Mouse (Mus musculus) brain, embryonic 14.5 days (tissue): ENCODE results near the gene Tmco4. TPM values are rescaled to one million over a fixed set of nuclear protein-coding genes. Genes with fewer than 3 reads are reported as not detected.

Experiments
- DNase-seq: peaks from one replicate; pipeline ENCODE4 v3.0.0-alpha.2; 2011; ENCODE audit warnings: low read depth
- CTCF ChIP-seq: fragments of 200-500 bp; IDR thresholded peaks from 2 replicates; pipeline ENCODE4 v1.5.1; 2012; ENCODE audit warnings: inconsistent platforms, mild to moderate bottlenecking, moderate library complexity, borderline replicate concordance; ENCODE audit not compliant: insufficient read depth, insufficient read length; ENCODE audit errors: extremely low read depth
- POLR2A ChIP-seq: fragments of 200-500 bp; IDR thresholded peaks from 2 replicates; pipeline ENCODE4 v1.6.1; 2012; ENCODE audit warnings: mild to moderate bottlenecking, inconsistent platforms, borderline replicate concordance; ENCODE audit not compliant: poor library complexity, insufficient read depth, insufficient read length, severe bottlenecking; ENCODE audit errors: extremely low read depth
- polyA plus RNA-seq: library from polyadenylated mRNA; depleted of rRNA; stranded (reverse); fragments of >200 nt; gene quantifications from 2 replicates; pipeline ENCODE4 v1.2.3, GENCODE M21; 2012; rRNA removed

Gene Tmco4
- polyA plus RNA-seq, 1 experiment, result 0.62 TPM

GRCm38 (mm10) chr4:139091066-139091465, 118.4 kb downstream of the Tmco4 start:
- TF ChIP-seq POLR2A, result no peak
- no peak for TF ChIP-seq CTCF
- DNase-seq, result no peak

DNA sequence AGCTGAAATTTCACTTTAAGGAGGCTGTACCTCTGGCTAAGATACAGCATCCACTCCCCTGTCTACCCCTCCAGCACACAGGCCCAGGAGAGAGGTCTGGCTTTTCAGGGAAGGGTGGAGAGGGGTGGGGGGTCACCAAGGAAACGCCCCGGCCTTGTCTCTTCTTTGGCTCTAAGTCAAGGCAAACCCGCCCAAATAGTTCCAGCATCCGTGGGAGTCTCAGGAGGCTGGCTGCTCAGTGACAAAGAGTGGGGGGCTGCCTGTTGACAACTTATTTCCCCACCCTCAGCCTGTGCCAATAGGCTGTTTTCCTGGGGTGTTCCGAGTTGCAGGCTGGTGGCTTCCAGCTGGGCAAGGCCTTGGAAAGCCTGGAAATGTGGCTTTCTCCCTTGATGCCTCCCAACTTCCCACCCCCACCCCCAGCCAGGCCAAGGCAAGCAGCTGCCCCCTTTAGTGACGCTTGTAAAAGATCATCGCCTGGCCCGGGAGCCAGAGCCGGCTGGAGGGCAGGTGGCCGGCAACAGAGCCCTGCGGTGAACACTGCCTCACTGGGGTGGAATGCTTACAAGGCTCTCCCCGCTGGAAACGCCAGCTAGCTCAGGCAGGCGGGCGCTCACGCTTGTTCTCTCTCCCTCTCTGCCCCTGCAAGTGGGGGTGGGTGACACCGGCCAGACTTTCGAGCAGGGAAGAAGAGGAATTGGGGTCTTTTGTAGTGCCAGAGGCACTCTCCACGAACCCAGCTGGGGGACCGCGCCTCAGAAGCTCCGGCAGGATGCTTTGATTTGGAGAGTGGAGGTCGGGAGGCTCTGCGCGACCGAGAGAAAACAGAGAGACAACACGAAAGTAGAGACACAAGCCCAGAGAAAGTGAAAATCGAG, 119.0 kb downstream of the Tmco4 start:
- peak; percentile 66 for DNase-seq
- TF ChIP-seq POLR2A (no peak), CTCF (no peak)

DNA sequence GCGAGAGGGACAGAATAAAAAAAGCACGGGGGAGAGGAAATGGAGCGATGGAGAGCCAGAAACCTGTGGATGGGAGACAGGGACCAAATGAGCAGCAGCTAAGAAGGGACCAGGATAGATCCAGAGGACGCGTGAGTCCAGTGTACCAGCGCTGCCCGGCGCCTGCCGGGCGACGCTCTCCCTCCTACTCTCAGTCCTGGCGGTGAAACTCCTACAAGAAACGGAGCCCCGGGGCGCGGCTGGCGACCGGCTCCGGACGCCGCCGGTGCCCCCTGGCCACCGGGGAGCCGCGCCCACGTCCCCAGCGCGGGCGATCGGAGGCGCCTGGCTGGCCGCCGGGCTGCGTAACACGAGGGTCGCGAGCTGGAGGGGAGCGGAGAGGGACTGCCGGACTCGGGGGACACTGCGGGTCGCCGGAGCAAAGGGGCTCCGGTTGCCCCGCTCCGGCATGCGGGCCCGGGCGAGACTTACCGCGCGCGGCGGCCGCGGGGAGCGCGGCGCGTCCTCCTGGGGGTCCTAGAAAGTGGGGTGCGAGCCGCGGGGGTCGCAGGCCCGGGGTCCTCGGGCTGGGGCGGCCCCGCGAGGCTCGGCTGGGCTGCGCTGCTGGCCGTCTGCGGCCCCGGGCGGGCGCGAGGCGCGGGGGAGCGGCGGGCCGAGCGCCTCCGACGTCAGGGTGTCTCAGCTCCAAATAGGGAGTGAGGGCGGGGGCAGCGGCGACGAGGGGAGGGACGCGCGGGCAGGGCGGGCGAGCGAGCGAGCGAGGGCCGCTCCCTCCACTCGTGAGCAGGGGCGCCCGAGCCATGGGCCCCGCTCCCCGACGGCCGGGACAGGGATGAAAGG, 119.9 kb downstream of the Tmco4 start, which contains the start of gene Nbl1:
Nbl1 (minus strand) TSS at position 638 of the 840 bp plus-strand sequence.
- TF ChIP-seq CTCF (no peak), POLR2A (no peak)
- no peak for DNase-seq

- TF ChIP-seq POLR2A (no peak), CTCF (no peak)
- DNase-seq, result no peak
These were observed 120.5 kb downstream of the Tmco4 start for GRCm38 (mm10) chr4:139093196-139093530.

DNA sequence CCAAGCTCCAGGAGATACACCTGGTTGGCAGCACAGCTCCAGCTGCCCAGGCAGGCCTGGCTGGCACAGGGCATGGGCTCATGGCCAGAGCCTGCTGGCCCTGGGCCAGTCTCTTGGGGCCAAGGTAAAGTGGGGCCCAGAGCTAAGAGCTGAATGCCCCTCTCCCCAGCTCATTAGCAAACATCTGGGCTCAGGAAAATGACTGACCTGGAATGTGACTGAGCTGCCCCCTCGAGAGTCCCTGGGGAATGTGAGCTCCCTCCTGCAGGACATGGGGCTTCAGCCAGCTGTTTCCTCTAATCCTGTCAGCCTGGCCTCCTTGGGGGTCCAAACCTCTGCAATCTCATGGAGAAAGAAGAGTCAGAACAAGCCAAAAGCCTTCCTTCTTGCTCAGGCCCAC, 122.7 kb downstream of the Tmco4 start:
- DNase-seq, result no peak
- no peak for TF ChIP-seq POLR2A
- TF ChIP-seq CTCF, result no peak

DNA sequence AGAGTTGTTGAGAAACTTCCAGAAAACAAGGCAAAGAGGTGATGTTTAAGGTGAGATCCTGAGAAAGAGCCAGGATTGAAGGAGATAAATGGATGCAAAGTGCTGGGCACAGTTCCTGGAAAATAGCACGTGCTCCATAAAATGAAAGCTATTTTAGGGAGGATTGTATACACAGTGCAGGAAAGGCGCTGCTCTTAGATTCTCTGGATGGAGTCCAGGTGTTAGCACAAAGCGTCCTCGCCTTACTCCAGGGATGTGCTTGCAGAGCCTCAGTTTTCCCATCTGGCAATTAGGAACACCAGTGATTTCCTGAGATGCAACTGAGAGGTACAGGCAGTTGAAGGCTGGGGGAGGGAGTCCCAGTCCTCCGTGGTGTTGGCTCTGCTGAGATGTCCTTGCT, 123.5 kb downstream of the Tmco4 start:
- no peak for DNase-seq
- TF ChIP-seq CTCF (no peak), POLR2A (no peak)

GRCm38 (mm10) chr4:139100326-139100725, 127.6 kb downstream of the Tmco4 start:
- TF ChIP-seq CTCF (no peak), POLR2A (no peak)
- DNase-seq, result no peak

- no peak for DNase-seq
- TF ChIP-seq CTCF (no peak), POLR2A (no peak)
These were observed 128.9 kb downstream of the Tmco4 start for GRCm38 (mm10) chr4:139101546-139101945.

- DNase-seq, result no peak
- no peak for TF ChIP-seq POLR2A
- no peak for TF ChIP-seq CTCF
These were observed 132.8 kb downstream of the Tmco4 start for GRCm38 (mm10) chr4:139105453-139105852.

Other genes starting within 250 kb of the Tmco4 start
- gene Pla2g2c, start 248.1 kb upstream of the Tmco4 start, polyA plus RNA-seq, result 0.24 and 0.63 TPM in 2 replicates
- gene Ubxn10, start 235.7 kb upstream of the Tmco4 start, polyA plus RNA-seq, result 3.8 and 5.3 TPM in 2 replicates
- gene Pla2g2f, start 215.3 kb upstream of the Tmco4 start, polyA plus RNA-seq, result 0.16 and 1.2 TPM in 2 replicates
- 0.13 and 0.14 TPM in 2 replicates for gene Pla2g2d, start 197.2 kb upstream of the Tmco4 start, polyA plus RNA-seq
- gene Pla2g5, start 109.4 kb upstream of the Tmco4 start, polyA plus RNA-seq, result 0.61 and 0.94 TPM in 2 replicates
- gene Gm13030, start 98.9 kb upstream of the Tmco4 start, polyA plus RNA-seq, result not detected in 2 replicates
- not detected in 2 replicates for gene Pla2g2e, start 94.9 kb upstream of the Tmco4 start, polyA plus RNA-seq
- 7.0 and 9.8 TPM in 2 replicates for gene Otud3, start 58.9 kb upstream of the Tmco4 start, polyA plus RNA-seq
- gene Rnf186, start 5.8 kb upstream of the Tmco4 start, polyA plus RNA-seq, result not detected in 2 replicates
- 1.8 and 2.0 TPM in 2 replicates for gene Htr6, start 102.7 kb downstream of the Tmco4 start, polyA plus RNA-seq
- 33.8 and 35.8 TPM in 2 replicates for gene Nbl1, start 120.1 kb downstream of the Tmco4 start, polyA plus RNA-seq
- 115 and 144 TPM in 2 replicates for gene Minos1, start 158.2 kb downstream of the Tmco4 start, polyA plus RNA-seq
- 138 and 186 TPM in 2 replicates for gene Capzb, start 220.0 kb downstream of the Tmco4 start, polyA plus RNA-seq